In genomic region chrX:38201816-38202215, GRCm38 (mm10) we compare ENCODE assay signal across 13 mouse cellular contexts. TPM values are rescaled to one million over a fixed set of nuclear protein-coding genes. Genes with fewer than 3 reads are reported as not detected.
DNase-seq lines count a peak whose midpoint lies in the region; ATAC-seq and TF ChIP-seq lines count a peak whose summit lies in the region.
"Had no signal": no experiment of that assay in that cellular context is flagged by ENCODE, and none has a peak within 500 bp of the region (broad histone marks: within the 10 kb centered on the region; RNA-seq: fewer than 3 reads in every experiment).

No protein-coding gene starts in this region.

- H3K27ac ChIP-seq in forebrain, embryonic 16.5 days (ENCODE audit: low read length), result no peak overlapping the region
- no peak overlapping the region for H3K27ac ChIP-seq in forebrain, embryonic 12.5 days
- no peak overlapping the region for H3K27ac ChIP-seq in lung, embryonic 14.5 days (ENCODE audit: low read depth)
- H3K27ac ChIP-seq in neural tube, embryonic 15.5 days (replicated peaks), result 0 out of 2 replicates have a peak overlapping the region, but pooled peaks have one; percentile 9
- H3K27ac ChIP-seq: embryonic facial prominence, embryonic 13.5 days; liver, embryonic 15.5 days had no signal

- H3K4me2 ChIP-seq in forebrain, embryonic 16.5 days (ENCODE audit: low read length), result no peak overlapping the region
- no peak overlapping the region for H3K4me2 ChIP-seq in forebrain, embryonic 12.5 days
- no peak overlapping the region for H3K4me2 ChIP-seq in lung, embryonic 14.5 days
- H3K4me2 ChIP-seq in neural tube, embryonic 15.5 days, result no peak overlapping the region
- H3K4me2 ChIP-seq: embryonic facial prominence, embryonic 13.5 days; liver, embryonic 15.5 days had no signal

- ATAC-seq in forebrain, embryonic 16.5 days, result 0 out of 2 replicates have a peak, but pooled peaks have one; percentile 50
- no peak for ATAC-seq in forebrain, embryonic 12.5 days (ENCODE audit: low FRiP score)
- ATAC-seq in lung, embryonic 14.5 days (ENCODE audit: insufficient read depth), result no peak
- ATAC-seq in neural tube, embryonic 15.5 days (ENCODE audit: low FRiP score), result no peak; the same call in 1 of the 2 replicates
- ATAC-seq in megakaryocyte, adult 5-6 weeks (ENCODE audit: poor library complexity, severe bottlenecking), result no peak
- no peak for ATAC-seq in activated CD4-positive, CD25-positive, alpha-beta regulatory T cell, adult 4 months

- DNase-seq in lung, embryonic 14.5 days, result peak; percentile 19
- DNase-seq in lung, postnatal 4 days, result no peak
- DNase-seq in adrenal gland, postnatal 25 days, result peak; percentile 8
- DNase-seq: cerebellum, adult 11-12 months; gastrocnemius, postnatal 14 days; kidney, adult 9 months had no signal

- no peak overlapping the region for H3K4me3 ChIP-seq in forebrain, embryonic 16.5 days (replicated peaks; ENCODE audit: low read length)
- H3K4me3 ChIP-seq in forebrain, embryonic 12.5 days (replicated peaks), result no peak overlapping the region
- H3K4me3 ChIP-seq in lung, embryonic 14.5 days (ENCODE audit: low read depth, low read length), result no peak overlapping the region
- no peak overlapping the region for H3K4me3 ChIP-seq in neural tube, embryonic 15.5 days (replicated peaks)
- H3K4me3 ChIP-seq: embryonic facial prominence, embryonic 13.5 days; liver, embryonic 15.5 days had no signal

- no peak for TF ChIP-seq CTCF in lung, embryonic 14.5 days (IDR thresholded peaks at IDR 0.05; ENCODE audit: low read depth)

- no peaks in the 10 kb centered on the region for H3K27me3 ChIP-seq in forebrain, embryonic 16.5 days (replicated peaks; ENCODE audit: control insufficient read depth, insufficient read depth, low read length)
- no peaks in the 10 kb centered on the region for H3K27me3 ChIP-seq in forebrain, embryonic 12.5 days
- no peaks in the 10 kb centered on the region for H3K27me3 ChIP-seq in lung, embryonic 14.5 days (ENCODE audit: insufficient read depth, low read length)
- no peaks in the 10 kb centered on the region for H3K27me3 ChIP-seq in neural tube, embryonic 15.5 days (replicated peaks)
- H3K27me3 ChIP-seq: embryonic facial prominence, embryonic 13.5 days; liver, embryonic 15.5 days had no signal

- no peaks in the 10 kb centered on the region for H3K9me3 ChIP-seq in forebrain, embryonic 16.5 days (ENCODE audit: control insufficient read depth, low read length)
- no peaks in the 10 kb centered on the region for H3K9me3 ChIP-seq in forebrain, embryonic 12.5 days
- no peaks in the 10 kb centered on the region for H3K9me3 ChIP-seq in lung, embryonic 14.5 days (ENCODE audit: low read depth, low read length)
- no peaks in the 10 kb centered on the region for H3K9me3 ChIP-seq in neural tube, embryonic 15.5 days (replicated peaks)
- H3K9me3 ChIP-seq: embryonic facial prominence, embryonic 13.5 days; liver, embryonic 15.5 days had no signal

- H3K9ac ChIP-seq in forebrain, embryonic 16.5 days (replicated peaks; ENCODE audit: low read depth, low read length), result no peak overlapping the region
- no peak overlapping the region for H3K9ac ChIP-seq in forebrain, embryonic 12.5 days
- H3K9ac ChIP-seq in lung, embryonic 14.5 days, result no peak overlapping the region
- no peak overlapping the region for H3K9ac ChIP-seq in neural tube, embryonic 15.5 days (replicated peaks)
- H3K9ac ChIP-seq: embryonic facial prominence, embryonic 13.5 days; liver, embryonic 15.5 days had no signal

- H3K4me1 ChIP-seq in forebrain, embryonic 16.5 days (replicated peaks; ENCODE audit: control insufficient read depth, insufficient read depth, low read length), result 0 out of 2 replicates have a peak, but pooled peaks cover 4% of the 10 kb centered on the region
- no peaks in the 10 kb centered on the region for H3K4me1 ChIP-seq in forebrain, embryonic 12.5 days
- H3K4me1 ChIP-seq in lung, embryonic 14.5 days (ENCODE audit: insufficient read depth), result no peaks in the 10 kb centered on the region
- no peaks in the 10 kb centered on the region for H3K4me1 ChIP-seq in neural tube, embryonic 15.5 days
- H3K4me1 ChIP-seq: embryonic facial prominence, embryonic 13.5 days; liver, embryonic 15.5 days had no signal

- H3K36me3 ChIP-seq in forebrain, embryonic 16.5 days (ENCODE audit: control insufficient read depth, insufficient read depth), result no peaks in the 10 kb centered on the region
- no peaks in the 10 kb centered on the region for H3K36me3 ChIP-seq in forebrain, embryonic 12.5 days (replicated peaks)
- no peaks in the 10 kb centered on the region for H3K36me3 ChIP-seq in lung, embryonic 14.5 days (ENCODE audit: insufficient read depth)
- no peaks in the 10 kb centered on the region for H3K36me3 ChIP-seq in neural tube, embryonic 15.5 days
- H3K36me3 ChIP-seq: embryonic facial prominence, embryonic 13.5 days; liver, embryonic 15.5 days had no signal

- WGBS in forebrain, embryonic 16.5 days, result 46% methylated on average over 2 of the region's 2 CpGs
- 75% methylated on average over 2 of the region's 2 CpGs for WGBS in forebrain, embryonic 12.5 days
- WGBS in lung, embryonic 14.5 days, result 53% methylated on average over 2 of the region's 2 CpGs
- 59% methylated on average over 2 of the region's 2 CpGs for WGBS in neural tube, embryonic 15.5 days

RNA-seq across cellular contexts. Expression of gene Zbtb33, which starts 12.2 kb away (rescaled TPM):
- polyA plus RNA-seq in forebrain, embryonic 16.5 days (2015; fragmentation: Nextera tagmentation; extraction: Ambion mirVana), result 4.6 and 6.1 TPM in 2 replicates
- polyA plus RNA-seq in forebrain, embryonic 12.5 days (2016; fragmentation: Nextera tagmentation; extraction: Ambion mirVana), result 5.2 and 6.3 TPM in 2 replicates
- 5.6 and 6.0 TPM in 2 replicates for polyA plus RNA-seq in lung, embryonic 14.5 days (2014; fragmentation: Nextera tagmentation; extraction: Ambion mirVana)
- 34.8 and 36.7 TPM in 2 replicates for total RNA-seq in adrenal gland, postnatal 25 days (2021)
- 4.3 and 4.5 TPM in 2 replicates for polyA plus RNA-seq in neural tube, embryonic 15.5 days (2015; fragmentation: Nextera tagmentation; extraction: Ambion mirVana)
- 29.1 and 32.1 TPM in 2 replicates for total RNA-seq in megakaryocyte, adult 5-6 weeks (2015)
- total RNA-seq in megakaryocyte, adult 5-6 weeks (2017), result 20.7 and 24.2 TPM in 2 replicates
- 1 to 10 TPM; 1.1 to 1.7 TPM for polyA plus RNA-seq in activated CD4-positive, CD25-positive, alpha-beta regulatory T cell, adult 4 months (2017; shearing (Covaris generic))

RNA-seq across cellular contexts. Expression of gene Tmem255a, which starts 50.4 kb away (rescaled TPM):
- 10.9 and 16.3 TPM in 2 replicates for polyA plus RNA-seq in forebrain, embryonic 16.5 days (2015; fragmentation: Nextera tagmentation; extraction: Ambion mirVana)
- polyA plus RNA-seq in forebrain, embryonic 12.5 days (2016; fragmentation: Nextera tagmentation; extraction: Ambion mirVana), result 15.2 and 18.0 TPM in 2 replicates
- polyA plus RNA-seq in lung, embryonic 14.5 days (2014; fragmentation: Nextera tagmentation; extraction: Ambion mirVana), result 23.3 and 26.0 TPM in 2 replicates
- 12.8 and 13.1 TPM in 2 replicates for total RNA-seq in adrenal gland, postnatal 25 days (2021)
- 48.0 and 48.5 TPM in 2 replicates for polyA plus RNA-seq in neural tube, embryonic 15.5 days (2015; fragmentation: Nextera tagmentation; extraction: Ambion mirVana)
- not detected in 2 replicates for total RNA-seq in megakaryocyte, adult 5-6 weeks (2015)
- total RNA-seq in megakaryocyte, adult 5-6 weeks (2017), result 0.12 TPM in 1 of 2 replicates, not detected in the other
- polyA plus RNA-seq in activated CD4-positive, CD25-positive, alpha-beta regulatory T cell, adult 4 months (2017; shearing (Covaris generic)), result 1 to 10 TPM; 3.7 to 5.0 TPM

Comparison
In these comparisons a context has a peak if more than half of its experiments do, and no peak if none do; other contexts are left out.
1. DNase-seq: peak in lung, embryonic 14.5 days (single experiment) and adrenal gland, postnatal 25 days (single experiment); none in lung, postnatal 4 days (0 of 2).